ENCODE assay signal across 14 mouse cellular contexts in the genomic region with DNA sequence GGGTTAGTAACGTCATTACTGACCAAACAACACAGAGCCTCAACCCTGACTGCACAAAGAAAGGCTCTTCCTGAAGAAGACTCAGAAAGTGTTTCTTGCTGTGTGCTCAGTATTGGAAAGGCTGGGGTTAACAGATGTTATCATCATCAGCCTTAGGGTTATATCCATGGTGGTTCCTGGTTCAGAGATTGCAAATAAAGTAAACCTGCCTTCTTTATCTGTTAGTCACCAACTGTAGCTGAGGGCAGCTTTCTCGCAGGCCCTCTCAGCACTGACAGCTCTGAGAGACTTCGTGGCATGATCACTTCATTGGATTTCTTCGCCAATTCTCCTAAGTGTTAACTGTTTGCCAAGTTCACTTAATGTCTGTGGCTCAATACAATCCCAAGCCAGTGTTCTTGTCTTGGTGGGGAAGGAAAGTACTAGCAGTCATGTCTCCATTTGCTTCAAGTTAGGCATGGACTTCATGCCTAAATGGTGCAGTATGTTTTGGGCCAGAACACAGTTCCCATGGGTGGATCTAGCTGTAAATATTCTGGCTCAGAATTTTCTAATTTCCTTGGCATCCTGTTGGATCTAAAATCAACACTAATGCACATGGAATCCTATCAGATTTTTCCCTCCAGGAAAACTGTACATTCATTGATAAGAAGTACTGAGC.
"Had no signal": no experiment of that assay in that cellular context is flagged by ENCODE, and none has a peak within 500 bp of the region (broad histone marks: within the 10 kb centered on the region; RNA-seq: fewer than 3 reads in every experiment).

No protein-coding gene starts in this region.

- H3K4me3 ChIP-seq: left cerebral cortex, adult 2 months; limb, embryonic 15.5 days; liver, embryonic 12.5 days; midbrain, embryonic 10.5 days; neural tube, embryonic 13.5 days had no signal

- H3K27me3 ChIP-seq: limb, embryonic 15.5 days; liver, embryonic 12.5 days; neural tube, embryonic 13.5 days had no signal

- H3K27ac ChIP-seq: left cerebral cortex, adult 2 months; limb, embryonic 15.5 days; liver, embryonic 12.5 days; midbrain, embryonic 10.5 days; neural tube, embryonic 13.5 days had no signal

- H3K4me2 ChIP-seq: limb, embryonic 15.5 days; liver, embryonic 12.5 days; lung, embryonic 14.5 days; neural tube, embryonic 13.5 days had no signal

- H3K9ac ChIP-seq: limb, embryonic 15.5 days; liver, embryonic 12.5 days; lung, embryonic 14.5 days; neural tube, embryonic 13.5 days had no signal

- DNase-seq: kidney, adult 8-10 months; kidney, postnatal 25 days; lung, embryonic 14.5 days; lung, postnatal 10 days; lung, postnatal 4 days; right cerebral cortex, postnatal 14 days; thymus, adult 18-20 months; thymus, postnatal 25 days had no signal

- H3K9me3 ChIP-seq: limb, embryonic 15.5 days; liver, embryonic 12.5 days; midbrain, embryonic 10.5 days; neural tube, embryonic 13.5 days had no signal

- H3K36me3 ChIP-seq: limb, embryonic 15.5 days; liver, embryonic 12.5 days; neural tube, embryonic 13.5 days had no signal

- ATAC-seq: liver, embryonic 12.5 days; midbrain, embryonic 16.5 days had no signal
